Mouse (Mus musculus) heart, embryonic 13.5 days (tissue): ENCODE data around the gene Zfp61. TPM values are rescaled to one million over a fixed set of nuclear protein-coding genes. Genes with fewer than 3 reads are reported as not detected.

Experiments used
- ATAC-seq: fragments of 200-750 bp; cut with Nextera tagmentation; 2 replicates; pipeline ENCODE4 v1.8.0; 2017; ENCODE audit warnings: moderate TSS enrichment; ENCODE audit not compliant: insufficient number of reproducible peaks, low FRiP score, low TSS enrichment; ENCODE audit errors: extremely low read depth
- H3K27ac ChIP-seq: fragments of 300-500 bp; sonication (generic); replicated peaks from 2 replicates; pipeline ENCODE4 v1.5.1; 2015; ENCODE audit warnings: moderate library complexity, mild to moderate bottlenecking, inconsistent platforms
- H3K27me3 ChIP-seq: fragments of 300-500 bp; sonication (generic); replicated peaks from 2 replicates; pipeline ENCODE4 v1.6.1; 2015; ENCODE audit warnings: mild to moderate bottlenecking, inconsistent platforms
- H3K36me3 ChIP-seq: fragments of 300-500 bp; sonication (generic); 2 replicates; pipeline ENCODE4 v1.6.1; 2015; ENCODE audit warnings: mild to moderate bottlenecking, inconsistent platforms
- H3K4me1 ChIP-seq: fragments of 300-500 bp; sonication (generic); 2 replicates; pipeline ENCODE4 v1.6.1; 2015; ENCODE audit warnings: inconsistent platforms
- H3K4me2 ChIP-seq: fragments of 300-500 bp; sonication (generic); 2 replicates; pipeline ENCODE4 v1.6.1; 2015; ENCODE audit warnings: inconsistent platforms, mild to moderate bottlenecking, moderate library complexity
- H3K4me3 ChIP-seq: fragments of 300-500 bp; sonication (generic); 2 replicates; pipeline ENCODE4 v1.5.1; 2015; ENCODE audit warnings: moderate library complexity, mild to moderate bottlenecking, inconsistent platforms
- H3K9ac ChIP-seq: fragments of 300-500 bp; sonication (generic); 2 replicates; pipeline ENCODE4 v1.6.1; 2015; ENCODE audit warnings: inconsistent platforms, mild to moderate bottlenecking, moderate library complexity
- H3K9me3 ChIP-seq: fragments of 300-500 bp; sonication (generic); 2 replicates; pipeline ENCODE4 v1.6.1; 2016; ENCODE audit warnings: inconsistent platforms
- WGBS: fragments of 180-500 bp; shearing (Covaris S2); methylation state at CpG from one replicate; pipeline ENCODE4 v1.1.7; 2015; ENCODE audit warnings: mixed read lengths; 5-methylcytosine and 5-hydroxymethylcytosine counted together
- polyA plus RNA-seq: library from polyadenylated mRNA; unstranded; fragments of >200 nt; fragmentation: Nextera tagmentation; extraction: Ambion mirVana; gene quantifications from 2 replicates; pipeline ENCODE4 v1.2.1, GENCODE M21; 2015

The Zfp61 gene
- polyA plus RNA-seq, 1 experiment from 2014 or later, result 14.5 TPM

GRCm38 (mm10) chr7:24295376-24295775, 5.7 kb downstream of the Zfp61 start:
- ATAC-seq, result no peak
- no peaks in the 10 kb centered on the region for H3K9me3 ChIP-seq
- WGBS, result 94% methylated on average over 7 of the region's 7 CpGs
- no peak overlapping the region for H3K4me2 ChIP-seq
- H3K36me3 ChIP-seq, result peaks cover 76% of the 10 kb centered on the region
- no peaks in the 10 kb centered on the region for H3K27me3 ChIP-seq
- H3K9ac ChIP-seq, result no peak overlapping the region
- H3K4me1 ChIP-seq, result peaks cover 17% of the 10 kb centered on the region
- no peak overlapping the region for H3K4me3 ChIP-seq
- no peak overlapping the region for H3K27ac ChIP-seq

DNA sequence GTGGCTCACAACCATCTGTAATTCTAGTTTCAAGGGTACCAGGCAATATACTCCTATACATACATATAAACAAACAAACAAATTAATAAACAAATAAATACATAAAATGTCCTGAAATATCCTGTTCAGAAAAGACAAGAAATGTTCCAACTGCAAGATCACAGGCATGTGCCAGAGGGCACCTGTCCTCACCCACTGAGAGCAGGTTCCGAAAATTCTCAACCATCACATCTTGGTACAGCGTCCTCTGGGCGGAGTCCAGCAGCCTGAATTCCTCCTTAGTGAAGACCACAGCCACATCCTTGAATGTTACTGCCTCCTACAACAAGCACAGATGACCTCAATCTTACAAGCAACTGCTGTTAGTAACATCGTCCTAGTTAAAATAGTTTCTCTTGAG, 6.3 kb downstream of the Zfp61 start:
- no peak for ATAC-seq
- Histone ChIP-seq H3K27ac (no peak overlapping the region), H3K27me3 (no peaks in the 10 kb centered on the region), H3K4me2 (no peak overlapping the region), H3K4me1 (peaks cover 10% of the 10 kb centered on the region), H3K9me3 (no peaks in the 10 kb centered on the region), H3K9ac (no peak overlapping the region), H3K36me3 (peaks cover 82% of the 10 kb centered on the region), H3K4me3 (no peak overlapping the region)
- WGBS, result 94% methylated on average over 4 of the region's 4 CpGs

DNA sequence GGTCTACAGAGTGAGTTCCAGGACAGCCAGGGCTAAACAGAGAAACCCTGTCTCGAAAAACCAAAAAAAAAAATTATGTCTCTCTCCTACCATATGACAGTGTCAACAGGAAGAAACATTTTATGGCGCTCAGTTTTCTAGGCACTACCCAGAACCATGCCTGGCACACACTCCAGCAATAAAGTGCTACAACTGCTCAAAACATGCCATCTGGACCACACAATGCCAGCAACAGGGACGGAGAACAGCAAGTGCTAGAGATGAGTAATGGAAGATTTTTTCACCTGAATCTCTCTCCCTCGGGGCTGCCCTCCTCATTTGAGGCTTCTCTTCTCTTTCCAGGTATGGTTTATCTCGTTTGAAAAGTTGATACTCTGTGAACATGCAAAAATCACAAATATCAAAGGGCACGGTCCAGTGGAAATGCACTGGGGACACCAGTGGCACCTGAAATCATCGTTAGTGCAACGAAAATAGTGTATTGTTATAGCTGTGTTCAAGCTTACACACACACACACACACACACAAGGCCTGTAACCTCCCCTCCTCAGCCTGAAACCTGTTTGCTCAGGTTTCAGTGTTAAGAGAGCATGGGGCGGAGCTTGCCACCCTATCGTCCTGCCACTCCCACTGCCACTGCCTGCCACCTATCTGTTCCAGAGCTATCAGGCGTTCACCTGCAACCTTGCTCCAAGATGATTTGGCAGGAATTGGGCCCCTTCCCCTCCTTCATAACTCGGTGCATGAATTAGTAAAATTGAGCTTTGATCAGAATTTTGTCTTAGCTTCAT, 7.8 kb downstream of the Zfp61 start:
- 80% methylated on average over 12 of the region's 12 CpGs for WGBS
- Histone ChIP-seq H3K9ac (no peak overlapping the region), H3K4me2 (no peak overlapping the region), H3K4me3 (no peak overlapping the region), H3K9me3 (no peaks in the 10 kb centered on the region), H3K27me3 (no peaks in the 10 kb centered on the region), H3K36me3 (peaks cover 90% of the 10 kb centered on the region), H3K27ac (no peak overlapping the region), H3K4me1 (peaks cover 6% of the 10 kb centered on the region)
- no peak for ATAC-seq

DNA sequence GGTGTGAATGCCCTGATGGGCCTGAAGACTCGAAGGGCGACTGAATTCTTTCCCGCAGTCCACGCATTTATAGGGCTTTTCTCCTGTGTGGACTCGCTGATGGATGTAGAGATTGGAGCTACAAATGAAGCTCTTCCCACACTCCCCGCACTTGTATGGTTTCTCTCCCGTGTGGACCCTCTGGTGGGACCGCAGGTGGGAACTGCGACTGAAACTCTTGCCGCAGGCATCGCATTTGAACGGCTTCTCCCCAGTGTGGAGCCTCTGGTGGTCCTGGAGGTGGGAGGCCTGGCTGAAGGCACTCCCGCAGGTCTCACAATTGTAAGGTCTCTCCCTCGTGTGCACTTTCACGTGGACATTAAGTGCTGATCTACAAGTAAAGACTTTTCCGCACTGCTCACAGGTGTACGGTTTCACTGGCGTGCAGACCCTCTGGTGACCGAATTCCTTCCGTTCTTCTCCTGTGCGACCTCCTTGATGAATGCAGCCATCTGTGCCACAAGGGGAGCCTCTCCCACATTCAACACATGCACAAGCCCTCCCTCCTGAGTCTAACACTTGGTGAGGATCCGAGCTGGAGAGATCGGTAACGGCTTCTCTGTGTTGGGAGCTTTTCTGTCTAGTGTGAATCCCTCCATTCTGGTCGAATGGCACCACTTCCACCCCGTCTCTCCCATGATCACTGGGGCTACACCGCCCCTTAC, 9.5 kb downstream of the Zfp61 start:
- Histone ChIP-seq H3K4me3 (no peak overlapping the region), H3K27ac (no peak overlapping the region), H3K4me2 (no peak overlapping the region), H3K27me3 (no peaks in the 10 kb centered on the region), H3K9me3 (no peaks in the 10 kb centered on the region), H3K9ac (no peak overlapping the region), H3K4me1 (no peaks in the 10 kb centered on the region), H3K36me3 (peaks cover 82% of the 10 kb centered on the region)
- 79% methylated on average over 27 of the region's 27 CpGs for WGBS
- no peak for ATAC-seq

- Histone ChIP-seq H3K27ac (no peak overlapping the region), H3K9me3 (no peaks in the 10 kb centered on the region), H3K4me2 (no peak overlapping the region), H3K27me3 (no peaks in the 10 kb centered on the region), H3K9ac (no peak overlapping the region), H3K36me3 (peaks cover 68% of the 10 kb centered on the region), H3K4me3 (no peak overlapping the region), H3K4me1 (no peaks in the 10 kb centered on the region)
- no peak for ATAC-seq
- 87% methylated on average over 4 of the region's 4 CpGs for WGBS
Observed at GRCm38 (mm10) chr7:24290106-24290693, 10.8 kb downstream of the Zfp61 start.

DNA sequence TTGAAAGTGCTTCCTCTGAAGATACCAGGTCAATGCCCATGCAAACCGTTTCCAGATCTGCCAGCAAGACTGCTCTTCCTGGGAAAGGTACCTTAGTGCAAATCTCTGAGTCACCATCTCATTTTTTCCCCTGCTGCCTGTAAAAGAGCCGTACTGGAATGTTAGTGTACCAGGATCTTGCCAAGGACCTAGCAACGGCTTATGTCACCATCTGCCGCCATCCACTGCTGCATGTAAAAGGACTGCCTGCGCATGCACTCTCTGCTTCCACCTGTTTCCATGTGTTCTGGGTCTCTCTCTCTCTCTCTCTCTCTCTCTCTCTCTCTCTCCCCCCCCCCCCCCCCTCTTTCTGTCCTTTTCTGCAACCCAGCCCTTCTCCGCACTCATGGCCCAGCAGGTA, 12.5 kb downstream of the Zfp61 start:
- Histone ChIP-seq H3K36me3 (peaks cover 52% of the 10 kb centered on the region), H3K4me2 (no peak overlapping the region), H3K9me3 (peaks cover 4% of the 10 kb centered on the region; the same call in 1 of the 2 replicates), H3K27me3 (no peaks in the 10 kb centered on the region), H3K9ac (no peak overlapping the region), H3K4me1 (no peaks in the 10 kb centered on the region), H3K4me3 (no peak overlapping the region), H3K27ac (no peak overlapping the region)
- ATAC-seq, result no peak
- WGBS, result 84% methylated on average over 6 of the region's 6 CpGs

GRCm38 (mm10) chr7:24287670-24288069, 13.4 kb downstream of the Zfp61 start:
- ATAC-seq, result no peak
- no peaks in the 10 kb centered on the region for H3K4me1 ChIP-seq
- no peak overlapping the region for H3K27ac ChIP-seq
- peaks cover 43% of the 10 kb centered on the region for H3K36me3 ChIP-seq
- no peak overlapping the region for H3K4me2 ChIP-seq
- WGBS, result 77% methylated on average over 5 of the region's 5 CpGs
- peaks cover 4% of the 10 kb centered on the region; the same call in 1 of the 2 replicates for H3K9me3 ChIP-seq
- no peaks in the 10 kb centered on the region for H3K27me3 ChIP-seq
- H3K9ac ChIP-seq, result no peak overlapping the region
- H3K4me3 ChIP-seq, result no peak overlapping the region

DNA sequence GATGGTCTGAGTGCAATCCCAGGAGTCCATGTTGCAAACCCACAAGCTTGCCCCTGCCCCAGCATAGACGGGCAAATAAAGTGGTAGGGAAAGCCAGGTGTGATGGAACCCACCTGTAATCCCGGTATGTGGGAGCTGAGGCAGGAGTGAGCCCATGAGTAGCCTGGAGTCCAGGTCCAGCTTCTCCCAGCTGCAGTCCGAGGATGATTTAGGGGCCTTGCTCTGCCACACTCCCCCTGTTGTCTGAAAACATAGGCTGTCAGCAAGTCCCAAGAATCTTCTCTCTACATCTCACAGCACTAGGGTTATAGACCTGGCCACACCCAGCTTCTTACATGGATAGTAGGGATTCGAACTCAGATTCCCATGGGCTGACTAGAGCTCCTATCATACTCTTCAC, 14.1 kb downstream of the Zfp61 start:
- ATAC-seq, result no peak
- H3K27ac ChIP-seq, result no peak overlapping the region
- no peaks in the 10 kb centered on the region for H3K4me1 ChIP-seq
- H3K4me2 ChIP-seq, result no peak overlapping the region
- WGBS, result 70% methylated on average over 4 of the region's 4 CpGs
- no peak overlapping the region for H3K4me3 ChIP-seq
- H3K9me3 ChIP-seq, result peaks cover 4% of the 10 kb centered on the region; the same call in 1 of the 2 replicates
- no peaks in the 10 kb centered on the region for H3K27me3 ChIP-seq
- H3K36me3 ChIP-seq, result peaks cover 36% of the 10 kb centered on the region
- H3K9ac ChIP-seq, result no peak overlapping the region

- 43% methylated on average over 4 of the region's 4 CpGs for WGBS
- H3K27me3 ChIP-seq, result no peaks in the 10 kb centered on the region
- H3K36me3 ChIP-seq, result peaks cover 27% of the 10 kb centered on the region
- H3K4me3 ChIP-seq, result no peak overlapping the region
- H3K27ac ChIP-seq, result no peak overlapping the region
- no peak for ATAC-seq
- no peak overlapping the region for H3K9ac ChIP-seq
- no peaks in the 10 kb centered on the region for H3K4me1 ChIP-seq
- H3K4me2 ChIP-seq, result no peak overlapping the region
- H3K9me3 ChIP-seq, result peaks cover 4% of the 10 kb centered on the region; the same call in 1 of the 2 replicates
Observed at GRCm38 (mm10) chr7:24286090-24286489, 14.9 kb downstream of the Zfp61 start.

DNA sequence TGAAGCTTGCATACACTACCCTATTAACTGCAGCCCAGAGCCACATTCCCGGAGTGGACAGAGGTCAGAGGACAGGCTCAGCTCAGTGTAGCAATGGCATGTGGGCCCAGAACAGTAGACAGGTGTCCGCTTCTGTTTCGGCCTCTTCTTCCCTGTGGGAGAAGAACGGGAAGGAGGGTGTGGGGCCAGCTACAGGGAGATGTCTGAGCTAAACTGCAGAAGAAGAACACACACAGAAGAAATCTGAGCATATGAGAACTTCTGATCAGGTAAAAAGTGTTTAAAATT, 20.2 kb downstream of the Zfp61 start:
- Histone ChIP-seq H3K4me3 (no peak overlapping the region), H3K9ac (no peak overlapping the region), H3K9me3 (peaks cover 4% of the 10 kb centered on the region; the same call in 1 of the 2 replicates), H3K4me1 (no peaks in the 10 kb centered on the region), H3K36me3 (peaks cover 13% of the 10 kb centered on the region), H3K27ac (no peak overlapping the region), H3K27me3 (no peaks in the 10 kb centered on the region), H3K4me2 (no peak overlapping the region)
- WGBS, result 47% methylated on average over 4 of the region's 4 CpGs
- no peak for ATAC-seq

DNA sequence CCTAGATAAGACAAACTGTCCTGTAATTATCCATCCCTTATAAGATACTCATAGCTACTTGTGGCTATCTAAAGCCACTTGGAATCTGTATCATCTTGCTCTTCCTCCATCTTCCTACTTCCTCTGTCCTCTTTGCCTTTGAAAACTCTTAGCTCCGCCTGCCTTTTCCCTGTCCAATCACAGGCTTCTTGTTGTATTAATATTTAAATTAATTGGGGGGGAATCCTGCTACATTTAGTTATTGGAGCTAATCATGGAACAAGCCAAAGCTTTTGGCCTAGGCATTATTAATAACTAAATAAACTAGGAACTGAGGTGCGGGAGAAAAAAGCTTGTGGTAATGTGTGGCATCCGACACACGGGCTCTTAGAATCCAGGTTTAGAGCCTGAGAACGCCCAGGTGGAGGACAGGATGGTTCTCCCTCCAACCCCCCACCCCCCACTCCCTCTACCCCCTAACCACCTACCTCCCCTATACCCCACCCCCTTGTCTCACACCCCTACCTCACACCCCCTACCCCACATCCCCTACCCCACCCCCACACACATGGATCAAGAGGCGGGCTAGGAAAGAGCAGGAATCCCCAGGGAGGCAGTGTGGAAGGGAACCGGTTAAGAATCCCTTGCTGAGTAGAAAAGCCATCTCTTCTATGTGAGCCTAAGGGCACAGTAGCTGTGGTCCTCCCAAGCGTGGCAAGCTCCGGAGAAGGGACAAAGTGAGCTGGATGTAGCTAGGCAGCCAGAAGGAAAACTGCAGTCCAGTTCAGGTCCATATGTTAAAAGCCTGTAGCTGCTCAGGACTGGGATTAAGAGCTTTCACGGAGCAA, 20.8 kb downstream of the Zfp61 start:
- Histone ChIP-seq H3K4me3 (no peak overlapping the region), H3K4me2 (no peak overlapping the region), H3K9me3 (peaks cover 4% of the 10 kb centered on the region; the same call in 1 of the 2 replicates), H3K4me1 (no peaks in the 10 kb centered on the region), H3K27me3 (no peaks in the 10 kb centered on the region), H3K9ac (no peak overlapping the region), H3K27ac (no peak overlapping the region), H3K36me3 (peaks cover 18% of the 10 kb centered on the region)
- WGBS, result 41% methylated on average over 10 of the region's 10 CpGs
- no peak for ATAC-seq
